Mouse (Mus musculus) hindbrain, embryonic 13.5 days (tissue): Measurements from ENCODE around the gene Lipt1. TPM values are rescaled to one million over a fixed set of nuclear protein-coding genes. Genes with fewer than 3 reads are reported as not detected.

Experiments
- ATAC-seq: fragments of 200-750 bp; cut with Nextera tagmentation; 2 replicates; pipeline ENCODE4 v1.8.0; 2017; ENCODE audit warnings: moderate TSS enrichment; ENCODE audit not compliant: low FRiP score
- H3K27ac ChIP-seq: fragments of 300-500 bp; sonication (generic); 2 replicates; pipeline ENCODE4 v1.5.1; 2015; ENCODE audit warnings: inconsistent platforms, mild to moderate bottlenecking, moderate library complexity
- H3K27me3 ChIP-seq: fragments of 300-500 bp; sonication (generic); 2 replicates; pipeline ENCODE4 v1.6.1; 2015; ENCODE audit warnings: mild to moderate bottlenecking, inconsistent platforms
- H3K36me3 ChIP-seq: fragments of 300-500 bp; sonication (generic); 2 replicates; pipeline ENCODE4 v1.6.1; 2015; ENCODE audit warnings: mild to moderate bottlenecking, inconsistent platforms
- H3K4me1 ChIP-seq: fragments of 300-500 bp; sonication (generic); replicated peaks from 2 replicates; pipeline ENCODE4 v1.6.1; 2015; ENCODE audit warnings: inconsistent platforms
- H3K4me2 ChIP-seq: fragments of 300-500 bp; sonication (generic); 2 replicates; pipeline ENCODE4 v1.6.1; 2015; ENCODE audit warnings: inconsistent platforms, mild to moderate bottlenecking, moderate library complexity
- H3K4me3 ChIP-seq: fragments of 300-500 bp; sonication (generic); 2 replicates; pipeline ENCODE4 v1.5.1; 2015; ENCODE audit warnings: mild to moderate bottlenecking, inconsistent platforms
- H3K9ac ChIP-seq: fragments of 300-500 bp; sonication (generic); 2 replicates; pipeline ENCODE4 v1.6.1; 2015; ENCODE audit warnings: mild to moderate bottlenecking, inconsistent platforms
- H3K9me3 ChIP-seq: fragments of 300-500 bp; sonication (generic); 2 replicates; pipeline ENCODE4 v1.6.1; 2016; ENCODE audit warnings: inconsistent platforms
- WGBS: fragments of 180-500 bp; shearing (Covaris S2); methylation state at CpG from one replicate; pipeline ENCODE4 v1.1.7; 2015; 5-methylcytosine and 5-hydroxymethylcytosine counted together
- polyA plus RNA-seq: library from polyadenylated mRNA; unstranded; fragments of >200 nt; fragmentation: Nextera tagmentation; extraction: Ambion mirVana; gene quantifications from 2 replicates; pipeline ENCODE4 v1.2.1, GENCODE M21; 2015

Gene Lipt1
- polyA plus RNA-seq, 1 experiment from 2014 or later: 7.6 TPM

DNA sequence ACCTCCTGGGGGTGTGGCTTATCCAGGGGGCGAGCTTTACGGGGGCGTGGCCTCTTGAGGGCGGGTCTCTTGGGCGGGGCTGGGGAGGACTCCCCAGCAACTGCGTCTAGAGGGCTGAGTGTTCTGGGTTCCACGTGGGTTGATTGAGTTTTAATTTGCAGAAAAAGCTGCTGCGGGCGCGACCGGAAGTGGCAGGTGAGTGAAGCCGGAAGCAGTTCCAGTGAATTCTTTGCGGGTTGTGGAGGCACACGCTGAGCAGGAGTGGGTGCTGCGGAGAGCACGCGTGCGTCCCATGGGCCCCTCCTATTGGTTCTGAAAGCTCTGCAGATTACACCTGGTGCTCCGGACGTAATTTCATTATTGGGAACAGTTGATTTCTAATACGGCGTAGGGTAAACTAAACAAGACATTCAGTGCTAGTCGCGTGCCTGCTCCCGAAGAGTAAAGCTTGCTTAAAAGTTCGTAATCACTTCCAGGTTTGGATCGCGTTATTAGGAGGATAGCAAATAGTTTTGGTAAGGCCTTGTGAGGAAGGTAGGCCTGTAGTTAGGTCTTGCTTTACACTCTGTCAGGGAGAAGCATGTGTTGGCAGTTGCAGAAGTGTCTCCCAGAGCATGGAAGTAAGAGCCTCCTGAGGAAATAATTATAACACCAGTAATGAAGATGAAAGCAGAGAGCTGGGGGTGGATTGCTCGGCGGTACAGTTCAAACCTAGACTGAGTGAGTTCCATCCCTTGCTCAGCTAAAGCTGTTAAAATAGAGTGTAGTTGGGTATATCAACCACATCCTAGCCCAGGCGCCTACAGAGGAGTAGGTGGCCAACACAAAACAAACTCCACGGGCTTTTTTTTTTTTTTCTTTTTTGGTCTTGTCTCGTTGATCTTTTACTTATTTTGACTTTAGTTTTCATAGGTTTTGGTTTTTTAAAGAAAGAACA, 861 bp downstream of the Lipt1 start:
- Histone ChIP-seq H3K4me1 (peaks cover 12% of the 10 kb centered on the region), H3K9me3 (0 out of 2 replicates have a peak, but pooled peaks cover 8% of the 10 kb centered on the region), H3K27ac (peak overlapping the region; percentile 69), H3K36me3 (peaks cover 24% of the 10 kb centered on the region), H3K9ac (peak overlapping the region; percentile 63), H3K4me3 (peak overlapping the region; percentile 51), H3K27me3 (peaks cover 24% of the 10 kb centered on the region), H3K4me2 (peak overlapping the region; percentile 73)
- peak; percentile 91 for ATAC-seq
- 7% methylated on average over 33 of the region's 33 CpGs for WGBS

DNA sequence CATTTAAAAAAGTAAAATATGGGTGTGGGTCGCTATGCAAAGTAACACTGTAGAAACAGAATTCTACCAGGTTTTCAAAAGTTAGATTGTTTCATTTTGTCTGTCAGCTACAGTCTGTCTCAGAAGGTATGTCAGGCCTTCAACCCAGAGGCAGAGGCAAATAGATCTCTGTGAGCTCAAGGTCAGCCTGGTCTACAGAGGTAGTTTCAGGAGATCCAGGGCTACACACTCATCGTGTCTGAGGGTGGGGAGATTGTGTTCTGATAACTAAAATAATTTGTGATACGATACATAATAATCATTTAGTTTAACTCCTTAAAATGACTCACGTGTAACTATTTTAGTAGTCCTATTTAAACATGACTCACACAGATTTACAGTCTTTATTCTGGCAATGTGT, 1.6 kb downstream of the Lipt1 start:
- no peak for ATAC-seq
- H3K27me3 ChIP-seq: peaks cover 24% of the 10 kb centered on the region
- peaks cover 32% of the 10 kb centered on the region for H3K36me3 ChIP-seq
- no peak overlapping the region for H3K4me3 ChIP-seq
- 0 out of 2 replicates have a peak, but pooled peaks cover 8% of the 10 kb centered on the region for H3K9me3 ChIP-seq
- WGBS: 93% methylated on average over 4 of the region's 4 CpGs
- H3K4me1 ChIP-seq: peaks cover 12% of the 10 kb centered on the region
- no peak overlapping the region for H3K9ac ChIP-seq
- no peak overlapping the region for H3K27ac ChIP-seq
- peak overlapping the region; percentile 73 for H3K4me2 ChIP-seq

DNA sequence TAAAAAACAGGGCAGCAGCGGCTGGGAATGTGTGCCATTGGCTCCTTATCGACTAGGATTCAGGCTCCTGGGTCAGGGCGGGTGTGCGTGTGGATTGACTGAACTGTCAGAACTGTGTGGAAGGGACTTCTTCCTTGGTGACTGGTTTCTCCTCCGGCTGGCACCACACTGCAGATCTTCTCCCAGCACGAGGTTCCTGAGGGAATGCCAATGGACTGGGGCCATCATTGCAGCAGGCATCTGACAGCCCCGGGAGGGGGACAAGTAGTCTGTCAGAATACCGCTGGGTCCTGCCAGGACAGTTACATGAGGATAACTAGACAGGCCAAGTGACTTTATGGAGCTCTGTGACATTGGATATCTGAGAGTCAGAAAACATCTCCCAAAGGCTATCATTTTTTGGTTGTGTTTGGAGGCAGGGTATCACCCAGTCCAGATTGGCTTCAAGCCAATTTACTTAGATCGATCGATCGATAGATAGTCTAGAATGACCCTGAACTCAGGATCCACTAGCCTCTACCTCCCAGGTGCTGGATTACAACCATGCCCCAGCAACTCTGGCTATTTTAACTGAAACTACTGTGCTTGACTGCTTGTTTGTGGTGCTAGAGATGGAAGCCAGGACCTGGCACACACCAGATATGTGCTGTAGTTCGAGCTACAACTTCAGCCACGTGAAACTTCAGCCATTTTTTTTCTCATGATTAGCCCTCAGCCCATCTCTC, 6.4 kb downstream of the Lipt1 start:
- H3K4me3 ChIP-seq: no peak overlapping the region
- H3K27me3 ChIP-seq: no peaks in the 10 kb centered on the region
- 0 out of 2 replicates have a peak, but pooled peaks cover 8% of the 10 kb centered on the region for H3K9me3 ChIP-seq
- 95% methylated on average over 13 of the region's 13 CpGs for whole genome bisulfite sequencing
- H3K9ac ChIP-seq: no peak overlapping the region
- H3K4me1 ChIP-seq: peaks cover 4% of the 10 kb centered on the region
- H3K4me2 ChIP-seq: no peak overlapping the region
- no peak overlapping the region for H3K27ac ChIP-seq
- peaks cover 70% of the 10 kb centered on the region for H3K36me3 ChIP-seq
- no peak for ATAC-seq

DNA sequence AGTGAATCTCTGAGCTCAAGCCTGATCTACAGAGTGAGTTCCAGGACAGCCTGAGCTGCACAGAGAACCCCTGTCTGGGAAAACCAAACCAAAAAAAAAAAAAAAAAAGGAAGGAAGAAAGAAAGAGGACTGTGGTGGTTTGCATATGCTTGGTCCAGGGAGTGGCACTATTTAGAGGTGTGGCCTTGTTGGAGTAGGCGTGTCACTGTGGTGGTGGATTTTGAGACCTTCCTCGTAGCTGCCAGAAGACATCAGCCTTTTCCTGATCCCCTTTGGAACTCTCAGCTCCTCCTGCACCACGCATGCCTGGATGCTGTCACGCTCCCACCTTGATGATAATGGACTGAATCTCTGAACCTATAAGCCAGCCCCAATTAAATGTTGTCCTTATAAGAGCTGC, 11.9 kb downstream of the Lipt1 start:
- WGBS: 87% methylated on average over 4 of the region's 4 CpGs
- no peaks in the 10 kb centered on the region for H3K4me1 ChIP-seq
- H3K27me3 ChIP-seq: no peaks in the 10 kb centered on the region
- no peak overlapping the region for H3K9ac ChIP-seq
- no peak overlapping the region for H3K27ac ChIP-seq
- H3K36me3 ChIP-seq: peaks cover 52% of the 10 kb centered on the region
- ATAC-seq: no peak
- no peaks in the 10 kb centered on the region for H3K9me3 ChIP-seq
- H3K4me2 ChIP-seq: no peak overlapping the region
- H3K4me3 ChIP-seq: no peak overlapping the region

DNA sequence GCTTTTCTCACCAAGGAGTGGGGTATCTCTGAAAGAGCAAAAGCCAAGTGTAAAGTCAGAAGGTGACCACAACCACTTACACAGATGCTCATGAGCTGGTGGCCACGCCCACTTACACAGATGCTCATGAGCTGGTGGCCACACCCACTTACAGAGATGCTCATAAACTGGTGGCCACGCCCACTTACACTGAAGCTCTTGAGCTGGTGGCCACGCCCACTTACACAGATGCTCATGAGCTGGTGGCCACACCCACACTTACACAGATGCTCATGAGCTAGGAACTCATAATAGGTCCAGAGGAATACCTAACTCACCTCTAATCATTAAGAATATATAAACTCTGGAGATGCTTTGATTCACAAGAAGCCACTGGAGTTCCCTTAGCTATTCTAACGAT, 12.9 kb downstream of the Lipt1 start:
- H3K36me3 ChIP-seq: peaks cover 42% of the 10 kb centered on the region
- peaks cover 5% of the 10 kb centered on the region for H3K4me1 ChIP-seq
- no peak overlapping the region for H3K27ac ChIP-seq
- WGBS: 93% methylated on average over 4 of the region's 4 CpGs
- H3K9me3 ChIP-seq: no peaks in the 10 kb centered on the region
- H3K9ac ChIP-seq: no peak overlapping the region
- no peaks in the 10 kb centered on the region for H3K27me3 ChIP-seq
- no peak overlapping the region for H3K4me3 ChIP-seq
- H3K4me2 ChIP-seq: no peak overlapping the region
- no peak for ATAC-seq

DNA sequence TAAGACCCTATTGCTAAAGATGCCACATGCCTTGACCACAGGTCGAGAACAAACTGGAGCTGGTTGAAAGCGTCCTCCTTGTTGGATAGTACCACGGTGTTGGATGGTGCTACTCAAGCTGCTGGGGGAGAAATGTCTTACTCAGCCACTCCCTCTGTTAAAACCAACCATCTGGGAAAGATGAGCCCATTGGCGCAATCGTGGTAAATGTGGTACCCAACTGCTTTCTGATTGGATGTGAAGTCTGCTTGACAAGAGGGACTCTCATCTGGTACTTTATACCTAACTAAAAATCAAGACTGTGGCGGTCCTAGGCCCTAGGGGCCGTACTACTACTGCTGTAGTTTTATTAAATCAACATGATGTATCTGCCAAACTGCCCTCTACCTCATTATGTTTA, 17.7 kb downstream of the Lipt1 start:
- no peak overlapping the region for H3K27ac ChIP-seq
- 83% methylated on average over 7 of the region's 7 CpGs for WGBS
- peaks cover 9% of the 10 kb centered on the region for H3K36me3 ChIP-seq
- peak overlapping the region; percentile 66 for H3K4me3 ChIP-seq
- peak overlapping the region; percentile 65 for H3K4me2 ChIP-seq
- no peak for ATAC-seq
- H3K27me3 ChIP-seq: no peaks in the 10 kb centered on the region
- peaks cover 24% of the 10 kb centered on the region for H3K4me1 ChIP-seq
- peak overlapping the region; percentile 77; the same call in 1 of the 2 replicates for H3K9ac ChIP-seq
- no peaks in the 10 kb centered on the region for H3K9me3 ChIP-seq

DNA sequence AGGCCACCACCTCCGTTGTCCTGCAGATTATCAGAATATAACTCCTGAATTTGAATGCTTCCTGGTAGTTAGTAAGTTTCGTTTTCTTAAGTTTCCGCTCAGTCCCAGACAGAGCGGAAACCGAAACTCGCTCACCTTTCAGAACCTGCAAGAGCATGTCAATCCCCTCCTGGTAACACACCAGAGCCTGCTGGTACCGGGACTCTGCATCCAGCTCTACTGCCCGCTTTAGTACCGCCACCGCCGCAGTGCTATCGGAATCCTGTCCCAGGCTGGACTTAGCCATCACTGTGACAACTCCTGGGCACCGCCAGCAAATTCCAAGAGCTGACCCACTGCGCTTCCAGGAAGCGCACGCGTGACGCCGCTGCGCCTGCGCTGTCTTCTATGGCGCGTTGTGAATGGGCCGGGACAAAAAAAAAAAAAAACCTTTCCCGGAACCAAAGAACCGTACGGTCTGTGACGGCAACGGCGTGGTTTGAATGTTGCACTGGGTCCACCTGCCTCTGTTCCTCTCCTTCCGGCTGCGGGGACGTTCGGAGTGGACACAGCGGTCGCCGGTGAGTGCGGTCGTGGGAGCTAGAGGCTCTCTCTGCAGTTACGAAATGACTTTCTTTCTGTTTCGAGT, 18.6 kb downstream of the Lipt1 start, which contains the start of the genes Mitd1 and Mrpl30:
TSS of gene Mitd1 (minus strand) at position 387 of the 628 bp plus-strand sequence.
TSS of gene Mrpl30 (plus strand) at position 453 of the 628 bp plus-strand sequence.
- under 1% methylated on average over 41 of the region's 41 CpGs for WGBS
- Histone ChIP-seq H3K4me2 (peak within 1 kb of the TSS; percentile 65), H3K36me3 (peaks cover 15% of the 10 kb centered on the region), H3K9me3 (no peaks in the 10 kb centered on the region), H3K4me3 (peak within 1 kb of the TSS; percentile 66), H3K27ac (peak within 1 kb of the TSS; percentile 77), H3K9ac (peak within 1 kb of the TSS; percentile 77), H3K4me1 (peaks cover 24% of the 10 kb centered on the region), H3K27me3 (no peaks in the 10 kb centered on the region)
- ATAC-seq: peak; percentile 94

DNA sequence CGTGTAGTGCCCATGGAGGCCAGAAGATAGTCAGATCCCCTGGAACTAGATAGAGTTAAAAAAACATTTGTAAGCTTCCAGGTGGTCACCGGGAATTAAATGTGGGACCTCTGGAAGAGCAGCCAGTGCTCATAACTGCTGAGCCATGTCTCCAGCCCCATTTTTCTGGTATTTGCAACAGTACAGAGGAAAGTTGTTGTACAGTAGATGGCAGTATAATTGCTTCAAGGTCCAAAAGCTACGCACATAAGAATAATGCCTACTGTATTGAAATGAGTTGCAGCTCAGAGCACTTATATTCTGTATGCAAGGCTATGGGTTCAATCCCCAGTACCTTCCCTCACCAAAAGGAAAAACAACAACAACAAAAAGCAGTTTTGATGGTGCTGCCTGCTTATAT, 19.9 kb downstream of the Lipt1 start:
- H3K9ac ChIP-seq: no peak overlapping the region

DNA sequence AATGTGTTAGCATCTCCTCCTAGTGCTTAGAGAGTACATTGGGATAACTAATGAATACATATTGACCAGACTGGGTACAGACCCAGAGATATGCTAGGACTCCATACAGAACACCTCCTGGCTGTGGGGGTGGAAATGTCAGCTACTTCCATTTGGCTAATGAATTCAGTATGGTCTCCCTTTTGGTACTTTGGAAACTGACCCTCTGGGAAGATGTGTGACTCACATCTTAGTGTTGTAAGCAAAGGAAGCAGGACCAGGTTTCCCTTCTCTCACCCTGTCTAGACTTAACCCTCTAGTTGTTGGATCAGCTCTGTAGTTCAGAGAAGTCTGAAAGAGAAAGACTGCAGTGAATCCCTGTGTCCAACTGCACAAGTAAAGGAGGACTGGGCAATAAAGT, 23.1 kb downstream of the Lipt1 start:
- Histone ChIP-seq H3K4me2 (no peak overlapping the region), H3K27me3 (no peaks in the 10 kb centered on the region), H3K4me3 (no peak overlapping the region), H3K9me3 (no peaks in the 10 kb centered on the region), H3K9ac (no peak overlapping the region), H3K36me3 (peaks cover 56% of the 10 kb centered on the region), H3K27ac (no peak overlapping the region), H3K4me1 (peaks cover 18% of the 10 kb centered on the region)
- ATAC-seq: no peak

More for the DNA sequence above, 19.9 kb downstream of the Lipt1 start:
- Histone ChIP-seq H3K27ac (no peak overlapping the region), H3K4me1 (peaks cover 24% of the 10 kb centered on the region), H3K27me3 (no peaks in the 10 kb centered on the region), H3K4me2 (peak overlapping the region; percentile 65), H3K4me3 (peak overlapping the region; percentile 66), H3K36me3 (peaks cover 27% of the 10 kb centered on the region), H3K9me3 (no peaks in the 10 kb centered on the region)
- no peak for ATAC-seq
- WGBS: 77% methylated on average over 3 of the region's 3 CpGs

DNA sequence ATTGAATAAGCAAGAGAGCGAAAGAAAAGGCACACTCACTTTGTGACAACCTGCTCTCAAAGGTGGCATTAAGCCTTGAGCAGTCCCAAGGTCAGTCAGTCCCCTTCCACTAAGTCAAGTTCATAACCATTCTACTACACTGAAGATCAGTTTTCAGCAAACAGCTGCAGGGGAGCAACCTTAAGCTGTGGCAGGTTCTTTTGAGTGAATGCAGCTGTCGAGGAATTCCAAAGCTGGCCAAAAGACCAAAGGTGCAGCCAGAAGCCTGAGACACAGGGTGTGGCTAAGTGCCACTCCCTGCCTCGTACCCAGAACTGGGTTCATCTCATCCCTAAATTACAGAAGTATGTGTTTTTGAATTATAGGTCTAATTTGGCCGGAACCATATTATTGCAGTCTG, 28.3 kb downstream of the Lipt1 start:
- Histone ChIP-seq H3K4me3 (no peak overlapping the region), H3K4me1 (no peaks in the 10 kb centered on the region), H3K27ac (no peak overlapping the region), H3K4me2 (no peak overlapping the region), H3K27me3 (no peaks in the 10 kb centered on the region), H3K36me3 (peaks cover 55% of the 10 kb centered on the region), H3K9ac (no peak overlapping the region), H3K9me3 (no peaks in the 10 kb centered on the region)
- 74% methylated on average over 4 of the region's 4 CpGs for WGBS
- no peak for ATAC-seq

DNA sequence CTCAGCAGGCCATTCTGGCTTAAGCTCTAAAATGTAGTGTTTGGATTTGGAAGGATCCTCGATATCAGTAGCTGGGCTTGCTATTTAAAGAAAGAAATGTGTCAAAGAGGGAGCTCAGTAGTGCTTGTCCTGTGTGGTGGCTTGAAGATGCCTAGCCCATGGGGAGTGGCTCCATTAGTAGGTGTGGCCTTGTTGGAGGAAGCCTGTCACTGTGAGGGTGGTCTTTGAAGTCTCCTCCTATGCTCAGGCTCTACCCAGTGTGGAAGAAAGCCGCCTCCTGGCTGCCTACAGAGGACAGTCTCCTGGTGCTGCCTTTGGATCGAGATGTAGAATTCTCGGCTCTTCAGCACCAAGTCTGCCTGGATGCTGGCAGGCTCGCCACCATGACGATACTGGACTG, 28.8 kb downstream of the Lipt1 start:
- no peaks in the 10 kb centered on the region for H3K27me3 ChIP-seq
- H3K4me2 ChIP-seq: no peak overlapping the region
- H3K4me1 ChIP-seq: no peaks in the 10 kb centered on the region
- H3K9me3 ChIP-seq: no peaks in the 10 kb centered on the region
- 51% methylated on average over 6 of the region's 6 CpGs for WGBS
- no peak overlapping the region for H3K9ac ChIP-seq
- no peak overlapping the region for H3K27ac ChIP-seq
- no peak overlapping the region for H3K4me3 ChIP-seq
- no peak for ATAC-seq
- peaks cover 51% of the 10 kb centered on the region for H3K36me3 ChIP-seq

DNA sequence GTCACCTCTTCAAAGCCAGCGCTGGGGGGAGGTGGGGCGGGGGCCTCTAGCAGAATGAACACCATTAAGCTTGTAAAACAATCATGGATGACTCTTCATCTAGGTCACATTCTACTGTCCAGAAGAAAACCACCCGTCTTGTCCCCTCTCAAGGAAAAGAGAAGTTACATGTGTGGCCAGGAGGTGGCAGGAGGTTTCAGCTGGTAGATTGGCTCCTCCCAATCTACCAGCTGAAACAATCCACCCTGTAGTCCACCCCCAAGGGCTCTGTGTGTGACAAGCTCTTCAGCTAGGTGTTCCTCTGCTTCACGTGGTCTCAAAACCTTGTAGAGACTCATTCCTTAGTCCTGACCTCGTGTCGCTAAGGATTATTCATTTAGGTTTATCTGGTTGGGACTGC, 31.6 kb downstream of the Lipt1 start:
- Histone ChIP-seq H3K36me3 (peaks cover 23% of the 10 kb centered on the region), H3K27ac (no peak overlapping the region), H3K27me3 (no peaks in the 10 kb centered on the region), H3K9me3 (no peaks in the 10 kb centered on the region), H3K4me3 (no peak overlapping the region), H3K9ac (no peak overlapping the region), H3K4me1 (no peaks in the 10 kb centered on the region), H3K4me2 (no peak overlapping the region)
- 38% methylated on average over 6 of the region's 6 CpGs for WGBS
- ATAC-seq: no peak
